Mouse (Mus musculus) kidney, postnatal 0 days (tissue): ENCODE data around the gene Fbxo31. TPM values are rescaled to one million over a fixed set of nuclear protein-coding genes. Genes with fewer than 3 reads are reported as not detected.

Experiments used
- ATAC-seq: fragments of 200-750 bp; cut with Nextera tagmentation; replicated peaks from 2 replicates; pipeline ENCODE4 v1.8.0; 2017; ENCODE audit warnings: low read depth, moderate number of reproducible peaks, moderate TSS enrichment, moderate library complexity; ENCODE audit not compliant: low FRiP score
- DNase-seq: peaks from one replicate; pipeline ENCODE4 v3.0.0-alpha.2; 2016; ENCODE audit warnings: low spot score
- H3K27ac ChIP-seq: fragments of 300-500 bp; sonication (generic); 2 replicates; pipeline ENCODE4 v1.5.1; 2014; ENCODE audit warnings: mild to moderate bottlenecking
- H3K27me3 ChIP-seq: fragments of 300-500 bp; sonication (generic); 2 replicates; pipeline ENCODE4 v1.6.1; 2014; ENCODE audit warnings: low read length, mixed read lengths; ENCODE audit not compliant: insufficient read depth
- H3K36me3 ChIP-seq: fragments of 300-500 bp; sonication (generic); 2 replicates; pipeline ENCODE4 v1.6.1; 2014; ENCODE audit warnings: low read length, mixed read lengths; ENCODE audit not compliant: insufficient read depth
- H3K4me1 ChIP-seq: fragments of 300-500 bp; sonication (generic); replicated peaks from 2 replicates; pipeline ENCODE4 v1.6.1; 2014; ENCODE audit warnings: antibody characterized with exemption, low read length, mixed read lengths; ENCODE audit not compliant: insufficient read depth
- H3K4me2 ChIP-seq: fragments of 300-500 bp; sonication (generic); 2 replicates; pipeline ENCODE4 v1.6.1; 2014; ENCODE audit warnings: mild to moderate bottlenecking, low read length, moderate library complexity, mixed read lengths
- H3K4me3 ChIP-seq: fragments of 300-500 bp; sonication (generic); replicated peaks from 2 replicates; pipeline ENCODE4 v1.5.1; 2014; ENCODE audit warnings: low read depth, low read length
- H3K9ac ChIP-seq: fragments of 300-500 bp; sonication (generic); 2 replicates; pipeline ENCODE4 v1.6.1; 2014; ENCODE audit warnings: low read depth, low read length
- H3K9me3 ChIP-seq: fragments of 300-500 bp; sonication (generic); replicated peaks from 2 replicates; pipeline ENCODE4 v1.6.1; 2016; ENCODE audit warnings: low read length, inconsistent platforms, mixed read lengths
- CTCF ChIP-seq: IDR thresholded peaks from 2 replicates; pipeline ENCODE4 v1.5.1; 2016; ENCODE audit warnings: antibody characterized with exemption, low read depth, mild to moderate bottlenecking, moderate library complexity
- WGBS: fragments of 180-500 bp; shearing (Covaris S2); extraction: QIAGEN DNeasy Blood & Tissue Kit; methylation state at CpG from one replicate; pipeline ENCODE4 v1.1.7; 2014; 5-methylcytosine and 5-hydroxymethylcytosine counted together
- polyA plus RNA-seq: library from polyadenylated mRNA; unstranded; fragments of >200 nt; fragmentation: Nextera tagmentation; extraction: Ambion mirVana; gene quantifications from 2 replicates; pipeline ENCODE4 v1.2.1, GENCODE M21; 2015

Fbxo31 gene
- polyA plus RNA-seq, 1 experiment from 2014 or later, result 14.9 TPM

- no peak overlapping the region for H3K4me2 ChIP-seq
- no peak for ATAC-seq
- H3K27ac ChIP-seq, result no peak overlapping the region
- H3K9ac ChIP-seq, result no peak overlapping the region
- H3K27me3 ChIP-seq, result no peaks in the 10 kb centered on the region
- no peaks in the 10 kb centered on the region for H3K9me3 ChIP-seq
- TF ChIP-seq CTCF, result no peak
- no peaks in the 10 kb centered on the region for H3K4me1 ChIP-seq
- no peak for DNase-seq
- WGBS, result 91% methylated on average over 12 of the region's 12 CpGs
- no peak overlapping the region for H3K4me3 ChIP-seq
- H3K36me3 ChIP-seq, result peaks cover 26% of the 10 kb centered on the region
These were observed 18.8 kb downstream of the Fbxo31 start for GRCm38 (mm10) chr8:121559801-121560200.

GRCm38 (mm10) chr8:121558538-121558937 is 20.1 kb downstream of the Fbxo31 start:
- 83% methylated on average over 16 of the region's 16 CpGs for WGBS
- no peak overlapping the region for H3K9ac ChIP-seq
- H3K4me1 ChIP-seq, result no peaks in the 10 kb centered on the region
- H3K36me3 ChIP-seq, result peaks cover 38% of the 10 kb centered on the region
- no peak overlapping the region for H3K27ac ChIP-seq
- ATAC-seq, result no peak
- no peak overlapping the region for H3K4me2 ChIP-seq
- no peaks in the 10 kb centered on the region for H3K9me3 ChIP-seq
- no peaks in the 10 kb centered on the region for H3K27me3 ChIP-seq
- TF ChIP-seq CTCF, result no peak; the same call in 1 of the 2 replicates
- no peak for DNase-seq
- H3K4me3 ChIP-seq, result no peak overlapping the region

- TF ChIP-seq CTCF, result no peak
These were observed 20.9 kb downstream of the Fbxo31 start for GRCm38 (mm10) chr8:121557746-121558145.

GRCm38 (mm10) chr8:121553831-121554475 is 24.7 kb downstream of the Fbxo31 start:
- H3K9ac ChIP-seq, result no peak overlapping the region
- no peaks in the 10 kb centered on the region for H3K4me1 ChIP-seq
- no peak for TF ChIP-seq CTCF
- 92% methylated on average over 32 of the region's 32 CpGs for WGBS
- H3K36me3 ChIP-seq, result peaks cover 40% of the 10 kb centered on the region
- ATAC-seq (no peak), DNase-seq (no peak)
- no peak overlapping the region for H3K4me3 ChIP-seq
- H3K9me3 ChIP-seq, result no peaks in the 10 kb centered on the region
- no peaks in the 10 kb centered on the region for H3K27me3 ChIP-seq
- no peak overlapping the region for H3K27ac ChIP-seq
- no peak overlapping the region for H3K4me2 ChIP-seq

More at GRCm38 (mm10) chr8:121557746-121558145, 20.9 kb downstream of the Fbxo31 start:
- Histone ChIP-seq H3K36me3 (peaks cover 39% of the 10 kb centered on the region), H3K9ac (no peak overlapping the region), H3K4me3 (no peak overlapping the region), H3K27ac (no peak overlapping the region), H3K4me1 (no peaks in the 10 kb centered on the region), H3K27me3 (no peaks in the 10 kb centered on the region), H3K4me2 (no peak overlapping the region), H3K9me3 (no peaks in the 10 kb centered on the region)
- DNase-seq (no peak), ATAC-seq (no peak)
- WGBS, result 83% methylated on average over 11 of the region's 11 CpGs

- Histone ChIP-seq H3K27ac (no peak overlapping the region), H3K4me2 (no peak overlapping the region), H3K36me3 (peaks cover 32% of the 10 kb centered on the region), H3K9ac (no peak overlapping the region), H3K9me3 (no peaks in the 10 kb centered on the region), H3K27me3 (no peaks in the 10 kb centered on the region), H3K4me1 (no peaks in the 10 kb centered on the region), H3K4me3 (no peak overlapping the region)
- DNase-seq, result no peak
- ATAC-seq, result no peak
- TF ChIP-seq CTCF, result no peak
- 90% methylated on average over 9 of the region's 9 CpGs for WGBS
These were observed 26.1 kb downstream of the Fbxo31 start for GRCm38 (mm10) chr8:121552506-121552905.

GRCm38 (mm10) chr8:121551065-121551985 is 27.3 kb downstream of the Fbxo31 start:
- 64% methylated on average over 24 of the region's 24 CpGs for WGBS
- Histone ChIP-seq H3K9ac (no peak overlapping the region), H3K36me3 (peaks cover 32% of the 10 kb centered on the region), H3K4me2 (no peak overlapping the region), H3K4me1 (no peaks in the 10 kb centered on the region), H3K27me3 (no peaks in the 10 kb centered on the region), H3K27ac (no peak overlapping the region), H3K9me3 (no peaks in the 10 kb centered on the region), H3K4me3 (no peak overlapping the region)
- DNase-seq, result no peak
- no peak for ATAC-seq
- TF ChIP-seq CTCF, result no peak
